Mouse (Mus musculus): ENCODE measurements around the gene Tmsb15b1.
"Not testable (repeated sequence)": the region's sequence is repeated elsewhere in the genome, so short reads cannot be mapped to it uniquely, and the experiment has no call there.

The Tmsb15b1 gene

GRCm38 (mm10) chrX:136976424-136977084, at the start of gene Tmsb15b1, which contains the start of gene Tmsb15l:
Gene Tmsb15b1, minus strand, starts transcription at chrX:136976874.
Gene Tmsb15l, minus strand, starts transcription at chrX:136976869.
- DNase-seq, result peak; percentile 84

GRCm38 (mm10) chrX:137019310-137019709, 42.6 kb upstream of the Tmsb15b1 start:
- peak; percentile 65 for DNase-seq

DNA sequence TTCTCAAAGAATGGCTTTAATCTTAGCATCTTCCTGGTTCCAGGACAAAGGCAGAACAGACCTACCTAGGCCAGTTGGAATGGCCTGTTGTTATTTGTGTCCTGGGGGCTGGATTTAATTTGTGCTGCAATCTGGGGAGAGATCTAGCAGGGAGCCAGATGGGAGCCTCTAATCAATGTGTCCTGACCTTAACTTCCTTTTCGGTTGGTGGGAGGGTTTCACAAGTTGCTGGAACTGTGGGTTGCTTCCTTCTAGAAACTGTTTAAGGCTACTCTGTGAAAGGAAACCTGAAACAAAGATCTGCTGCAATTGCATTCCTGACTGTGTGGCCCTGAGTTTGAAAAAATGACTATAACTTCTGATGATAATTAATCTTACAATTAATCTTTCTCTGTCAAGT, 41.0 kb upstream of the Tmsb15b1 start:
- no peak for DNase-seq

GRCm38 (mm10) chrX:137015099-137015709, 38.5 kb upstream of the Tmsb15b1 start:
- DNase-seq, result peak; percentile 56

DNA sequence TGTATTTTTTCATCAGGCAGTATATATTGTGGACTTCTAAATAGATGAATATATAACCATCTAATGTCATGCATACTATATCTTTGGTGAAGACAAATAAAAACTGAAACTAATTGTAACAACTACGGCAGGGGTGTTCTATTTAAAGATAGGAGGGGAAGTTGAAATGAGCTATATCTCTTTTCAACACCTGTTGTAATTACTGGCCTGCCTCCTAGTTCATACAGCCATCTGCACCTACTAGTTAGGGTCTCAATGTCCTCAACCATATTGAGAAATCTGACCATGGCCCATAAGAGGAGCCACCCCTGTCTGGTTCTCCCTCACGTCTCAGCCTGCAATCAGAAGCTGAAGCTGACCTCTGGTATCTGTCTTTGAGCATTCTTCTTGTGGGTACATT, 19.6 kb upstream of the Tmsb15b1 start:
- DNase-seq, result no peak

DNA sequence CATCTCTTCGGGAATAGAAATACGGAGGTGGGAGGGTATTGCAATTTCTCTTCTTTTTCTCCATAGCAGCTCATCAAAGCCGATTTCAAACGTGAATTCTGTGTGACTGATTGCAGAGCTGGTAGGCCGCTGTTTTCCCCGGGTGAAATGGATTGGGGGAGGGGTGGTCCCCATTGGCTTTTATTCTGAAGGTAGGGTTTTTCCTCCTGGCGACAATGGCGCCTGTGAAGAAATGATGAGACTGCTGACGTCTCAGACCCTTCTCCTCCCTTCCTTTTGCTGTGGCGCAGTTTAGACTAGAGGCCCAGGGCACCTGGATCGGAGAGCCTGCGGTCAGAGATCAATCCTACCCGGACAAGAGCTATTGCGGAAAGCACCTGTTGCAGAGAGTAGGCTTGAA, 17.0 kb upstream of the Tmsb15b1 start:
- no peak for DNase-seq

DNA sequence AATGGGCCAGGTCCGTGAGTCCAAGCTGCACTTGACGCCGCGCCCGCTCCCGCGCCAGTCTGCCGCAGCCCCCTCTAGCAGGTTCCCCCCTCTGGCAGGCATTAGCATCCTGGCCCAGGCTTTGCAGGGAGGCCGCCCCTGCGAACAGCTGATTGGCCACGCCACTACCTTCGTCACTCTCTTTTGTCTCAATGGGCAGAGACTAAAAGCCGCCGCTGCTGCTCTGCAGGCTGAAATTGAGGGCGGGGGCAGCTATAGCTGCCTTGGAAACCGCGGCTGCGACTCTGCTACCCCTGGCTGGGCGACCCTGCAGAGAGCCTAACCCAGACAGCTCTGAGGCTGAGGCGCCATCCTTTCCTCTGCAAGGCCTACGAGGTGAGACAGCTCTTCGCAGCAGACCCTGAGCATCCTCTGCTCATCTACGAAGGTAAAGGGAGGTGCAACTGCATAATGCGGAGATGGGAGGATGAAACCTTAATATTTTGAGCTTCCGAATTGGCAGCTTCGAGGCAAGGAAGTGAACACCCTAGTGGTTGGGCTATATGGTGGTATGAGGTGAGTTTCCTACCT, 16.4 kb upstream of the Tmsb15b1 start, which contains the start of gene Zcchc18:
TSS of gene Zcchc18 (plus strand) at position 178 of the 570 bp plus-strand sequence.
- peak; percentile 55 for DNase-seq

GRCm38 (mm10) chrX:136992191-136992965, 15.7 kb upstream of the Tmsb15b1 start:
- DNase-seq, result no peak

- DNase-seq, result no peak
Observed at GRCm38 (mm10) chrX:136991274-136991673, 14.6 kb upstream of the Tmsb15b1 start.

- no peak for DNase-seq
Observed at GRCm38 (mm10) chrX:136986039-136986438, 9.4 kb upstream of the Tmsb15b1 start.

DNA sequence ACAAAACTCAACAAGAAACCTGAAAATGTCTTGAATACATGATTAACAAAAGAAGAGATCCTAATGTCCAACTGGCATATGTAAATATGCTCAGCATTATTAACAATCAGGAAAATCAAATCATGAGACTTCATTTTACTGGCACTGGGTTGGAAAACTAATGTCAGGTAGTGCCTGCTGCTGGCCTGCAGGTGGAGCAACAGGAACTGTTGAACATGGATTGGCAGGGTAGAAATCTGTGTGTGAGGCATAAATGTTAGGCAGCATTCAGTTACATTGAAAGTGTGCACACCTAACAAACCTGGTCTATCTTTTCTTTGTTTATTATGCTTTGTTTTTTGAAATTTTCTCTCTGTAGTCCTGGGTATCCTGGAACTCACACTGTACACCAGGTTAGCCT, 1.9 kb upstream of the Tmsb15b1 start:
- DNase-seq, result no peak

- DNase-seq, result not testable (repeated sequence)
Observed at GRCm38 (mm10) chrX:136975397-136975796, 1.3 kb downstream of the Tmsb15b1 start, which contains the start of gene Tmsb15b2. Gene Tmsb15b2, minus strand, starts transcription at chrX:136975497.

- peak; percentile 6 for DNase-seq
Observed at GRCm38 (mm10) chrX:136959688-136960087, 17.0 kb downstream of the Tmsb15b1 start.

- not testable (repeated sequence) for DNase-seq
Observed at GRCm38 (mm10) chrX:136958300-136958699, 18.4 kb downstream of the Tmsb15b1 start.

GRCm38 (mm10) chrX:136957583-136958279, 18.9 kb downstream of the Tmsb15b1 start:
- peak; percentile 55 for DNase-seq

- DNase-seq, result no peak
Observed at GRCm38 (mm10) chrX:136937985-136938384, 38.7 kb downstream of the Tmsb15b1 start.

DNA sequence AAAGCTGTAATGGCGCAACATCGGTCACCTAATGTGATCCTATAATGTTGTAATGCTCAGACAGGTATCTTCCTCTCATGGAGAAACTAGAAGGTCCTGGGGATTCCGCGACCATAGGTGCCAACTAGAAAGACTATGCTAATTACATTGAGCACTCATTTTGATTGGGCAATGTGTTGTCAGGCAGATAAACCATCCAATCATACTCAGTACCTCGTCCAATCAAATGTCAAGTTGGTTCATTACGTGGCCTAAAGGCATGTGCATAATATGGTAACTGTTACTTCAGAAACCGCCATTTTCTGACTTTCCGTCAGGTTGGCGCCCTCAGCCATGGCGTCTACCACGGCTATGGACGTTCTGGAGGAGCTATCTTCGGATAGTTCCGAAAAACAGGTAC, 49.6 kb downstream of the Tmsb15b1 start, which contains the start of gene H2bfm:
TSS of gene H2bfm (plus strand) at position 295 of the 400 bp plus-strand sequence.
- DNase-seq, result no peak

DNA sequence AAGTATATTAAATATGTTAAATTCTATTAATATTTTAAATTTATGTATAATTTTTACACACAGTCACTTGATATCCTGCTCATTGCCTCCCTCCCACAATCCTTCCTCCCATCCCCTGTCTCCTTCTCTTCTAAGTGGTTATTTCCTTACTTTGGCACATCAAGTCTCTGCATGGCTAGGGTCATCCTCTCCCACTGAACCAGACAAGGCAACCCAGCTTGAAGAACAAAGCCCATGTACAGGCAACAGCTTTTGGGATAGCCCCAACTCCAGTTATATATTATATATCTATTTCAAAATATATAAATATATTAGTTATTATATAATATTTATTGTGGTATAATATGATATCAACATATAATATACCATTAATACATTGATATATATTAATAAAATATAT, 50.8 kb downstream of the Tmsb15b1 start:
- no peak for DNase-seq

All from lung, postnatal 10 days (tissue).